In genomic region chr10:17431068-17431467, GRCm38 (mm10) we compare ENCODE assay signal across 27 mouse cellular contexts.
"Had no signal": no experiment of that assay in that cellular context is flagged by ENCODE, and none has a peak within 500 bp of the region (broad histone marks: within the 10 kb centered on the region; RNA-seq: fewer than 3 reads in every experiment).

No protein-coding gene starts in this region.

- H3K4me1 ChIP-seq: heart, embryonic 10.5 days; heart, embryonic 13.5 days; heart, embryonic 15.5 days; hindbrain, embryonic 10.5 days; hindbrain, embryonic 12.5 days; intestine, embryonic 15.5 days; limb, embryonic 10.5 days; limb, embryonic 12.5 days; liver, embryonic 13.5 days had no signal

- H3K9ac ChIP-seq: forebrain, postnatal 0 days; heart, embryonic 13.5 days; heart, embryonic 15.5 days; hindbrain, embryonic 12.5 days; hindbrain, embryonic 14.5 days; intestine, embryonic 15.5 days; limb, embryonic 12.5 days; liver, embryonic 13.5 days had no signal

- H3K4me3 ChIP-seq: heart, adult 2 months; heart, embryonic 10.5 days; heart, embryonic 13.5 days; heart, embryonic 15.5 days; hindbrain, embryonic 10.5 days; hindbrain, embryonic 12.5 days; intestine, embryonic 15.5 days; left cerebral cortex, adult 2 months; limb, embryonic 10.5 days; limb, embryonic 12.5 days; liver, embryonic 13.5 days had no signal

- ATAC-seq: forebrain, postnatal 0 days; hindbrain, embryonic 16.5 days; inflammation-experienced regulatory T-cells, adult 6 months; intestine, embryonic 15.5 days; intestine, postnatal 0 days had no signal

- H3K27ac ChIP-seq: heart, adult 2 months; heart, embryonic 10.5 days; heart, embryonic 13.5 days; heart, embryonic 15.5 days; hindbrain, embryonic 10.5 days; hindbrain, embryonic 12.5 days; hindbrain, embryonic 14.5 days; intestine, embryonic 15.5 days; left cerebral cortex, adult 2 months; limb, embryonic 10.5 days; limb, embryonic 12.5 days; liver, embryonic 13.5 days had no signal

- DNase-seq: forebrain, postnatal 0 days; gastrocnemius, postnatal 14 days; gastrocnemius, postnatal 36 days; heart, adult 2 months; heart, postnatal 14 days; heart, postnatal 36 days; kidney, adult 18-20 months; kidney, adult 8-10 months; kidney, postnatal 10 days; kidney, postnatal 25 days; kidney, postnatal 4 days; liver; liver, embryonic 13.5 days had no signal

- H3K9me3 ChIP-seq: heart, embryonic 10.5 days; heart, embryonic 13.5 days; heart, embryonic 15.5 days; hindbrain, embryonic 10.5 days; hindbrain, embryonic 12.5 days; intestine, embryonic 15.5 days; limb, embryonic 10.5 days; limb, embryonic 12.5 days; liver, embryonic 13.5 days had no signal

- H3K36me3 ChIP-seq: heart, embryonic 10.5 days; heart, embryonic 13.5 days; heart, embryonic 15.5 days; hindbrain, embryonic 10.5 days; hindbrain, embryonic 12.5 days; intestine, embryonic 15.5 days; limb, embryonic 10.5 days; limb, embryonic 12.5 days; liver, embryonic 13.5 days had no signal

- H3K4me2 ChIP-seq: heart, embryonic 13.5 days; heart, embryonic 15.5 days; hindbrain, embryonic 12.5 days; hindbrain, embryonic 14.5 days; intestine, embryonic 15.5 days; limb, embryonic 12.5 days; liver, embryonic 11.5 days; liver, embryonic 13.5 days had no signal

- H3K27me3 ChIP-seq: heart, embryonic 13.5 days; heart, embryonic 15.5 days; hindbrain, embryonic 12.5 days; intestine, embryonic 15.5 days; limb, embryonic 12.5 days; liver, embryonic 13.5 days had no signal
